Mouse (Mus musculus) splenic B cell, adult 2 months (primary cell): ENCODE data around the gene Inca1.
A peak's percentile ranks its signal among the peaks of the same experiment; 100 is the strongest.

Experiments
- DNase-seq: peaks from one replicate; pipeline ENCODE4 v3.0.0-alpha.2; 2011; ENCODE audit warnings: low read depth, low spot score
- H3K27me3 ChIP-seq: 2 replicates; pipeline ENCODE4 v1.6.1; 2012; ENCODE audit warnings: mild to moderate bottlenecking, low read length, moderate library complexity, mixed read lengths; ENCODE audit not compliant: control insufficient read depth, poor library complexity, insufficient read depth, severe bottlenecking
- H3K36me3 ChIP-seq: 2 replicates; pipeline ENCODE4 v1.6.1; 2012; ENCODE audit warnings: mild to moderate bottlenecking, low read length, moderate library complexity, mixed read lengths; ENCODE audit not compliant: control insufficient read depth, poor library complexity, insufficient read depth, severe bottlenecking

Inca1 gene

GRCm38 (mm10) chr11:70655571-70656455 lies 44.1 kb downstream of the Inca1 start:
- peaks cover 13% of the 10 kb centered on the region for H3K36me3 ChIP-seq
- H3K27me3 ChIP-seq: no peaks in the 10 kb centered on the region
- no peak for DNase-seq

GRCm38 (mm10) chr11:70654923-70655570 lies 44.9 kb downstream of the Inca1 start:
- DNase-seq: peak; percentile 87

GRCm38 (mm10) chr11:70654198-70654922 lies 45.6 kb downstream of the Inca1 start, which contains the start of gene Pfn1:
Pfn1 (minus strand) TSS chr11:70654644.
- H3K27me3 ChIP-seq: no peaks in the 10 kb centered on the region
- peak; percentile 92 for DNase-seq
- peaks cover 14% of the 10 kb centered on the region for H3K36me3 ChIP-seq

More at GRCm38 (mm10) chr11:70654923-70655570, 44.9 kb downstream of the Inca1 start:
- Histone ChIP-seq H3K27me3 (no peaks in the 10 kb centered on the region), H3K36me3 (peaks cover 14% of the 10 kb centered on the region)

DNA sequence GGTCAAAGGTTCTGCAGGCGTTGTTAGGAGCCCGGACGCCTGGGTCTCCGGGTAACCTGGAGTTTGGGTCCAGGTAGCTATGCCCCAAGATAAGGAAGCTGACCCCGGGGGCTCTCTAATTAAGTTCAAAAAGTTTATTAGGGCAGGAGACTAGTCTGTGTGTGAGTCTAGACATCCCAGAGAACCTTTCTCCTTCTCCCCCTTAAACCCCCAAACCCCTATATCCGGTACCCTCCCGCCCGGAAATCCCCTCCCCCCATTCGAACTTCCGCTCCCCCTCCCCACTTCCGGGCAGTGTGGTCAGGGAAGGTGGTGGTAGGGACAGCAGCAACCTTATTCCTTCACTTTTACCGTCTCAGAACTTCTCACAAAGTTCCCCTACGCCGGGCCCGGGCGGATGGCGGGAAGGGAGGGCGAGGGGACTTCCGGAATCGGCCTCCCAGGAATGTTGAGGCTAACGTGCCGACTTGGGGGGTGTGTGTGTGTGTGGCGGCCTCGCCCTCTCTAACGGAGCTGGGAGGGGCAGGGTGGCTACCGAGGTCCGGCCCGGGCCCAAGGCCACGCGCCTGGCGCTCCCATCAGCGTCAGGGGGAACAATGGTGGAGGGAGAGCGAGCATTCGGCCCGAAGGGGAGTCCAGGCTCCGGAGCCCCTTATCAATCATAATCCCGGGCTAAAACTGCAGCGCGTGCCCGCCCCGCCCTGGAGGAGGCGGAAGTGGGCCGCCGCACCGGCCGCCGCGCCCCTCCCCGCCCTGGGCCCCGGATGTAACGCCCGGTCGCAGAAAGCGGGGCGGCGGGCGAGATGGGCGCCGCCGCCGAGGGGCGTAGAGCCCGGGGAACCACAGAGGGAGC lies 46.4 kb downstream of the Inca1 start:
- H3K27me3 ChIP-seq: no peaks in the 10 kb centered on the region
- H3K36me3 ChIP-seq: peaks cover 14% of the 10 kb centered on the region
- DNase-seq: peak; percentile 72

GRCm38 (mm10) chr11:70652884-70653344 lies 47.0 kb downstream of the Inca1 start:
- DNase-seq: no peak
- Histone ChIP-seq H3K36me3 (peaks cover 14% of the 10 kb centered on the region), H3K27me3 (no peaks in the 10 kb centered on the region)

DNA sequence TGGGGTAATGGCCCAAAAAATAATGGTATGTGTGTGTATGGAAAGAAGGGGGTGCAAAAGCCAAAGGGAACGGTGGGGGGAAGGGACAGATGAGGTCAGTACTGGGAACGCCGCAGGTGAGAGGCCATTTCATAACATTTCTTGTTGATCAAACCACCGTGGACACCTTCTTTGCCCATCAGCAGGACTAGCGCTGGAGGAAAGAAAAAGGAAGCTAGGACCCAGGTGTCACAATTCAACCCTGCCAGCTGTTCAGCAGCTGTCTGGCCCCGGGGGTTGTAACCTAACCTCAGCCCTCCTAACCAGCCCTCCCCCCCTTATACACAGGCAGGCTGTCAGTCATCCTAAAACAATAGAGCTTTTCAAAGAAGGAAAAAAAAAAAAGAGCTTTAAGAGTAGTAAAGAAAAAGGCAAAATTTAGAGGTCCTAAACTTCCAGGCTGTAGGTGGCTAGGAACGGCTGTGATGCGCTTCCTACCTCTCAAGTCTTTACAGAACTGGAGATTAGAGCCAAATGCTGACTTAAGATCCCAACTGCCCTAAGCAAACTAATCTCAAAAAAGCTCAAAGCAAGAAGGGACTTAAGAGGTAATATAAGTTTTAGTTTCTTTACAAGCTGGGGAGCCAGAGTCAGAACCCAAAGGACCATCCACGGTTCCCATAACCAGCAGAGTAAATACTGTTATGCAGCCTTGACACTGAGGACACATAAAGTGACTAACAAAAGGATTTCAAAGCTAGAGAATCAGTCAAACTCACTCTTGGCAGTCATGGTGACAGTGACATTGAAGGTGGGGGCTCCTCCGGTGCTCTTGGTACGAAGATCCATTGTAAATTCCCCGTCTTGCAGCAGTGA lies 47.7 kb downstream of the Inca1 start:
- peak; percentile 44 for DNase-seq
- Histone ChIP-seq H3K27me3 (no peaks in the 10 kb centered on the region), H3K36me3 (peaks cover 14% of the 10 kb centered on the region)

- Histone ChIP-seq H3K36me3 (peaks cover 14% of the 10 kb centered on the region), H3K27me3 (no peaks in the 10 kb centered on the region)
- DNase-seq: peak; percentile 52
These were observed 48.6 kb downstream of the Inca1 start for GRCm38 (mm10) chr11:70651391-70651790.

- DNase-seq: peak; percentile 90
- Histone ChIP-seq H3K36me3 (peaks cover 14% of the 10 kb centered on the region), H3K27me3 (no peaks in the 10 kb centered on the region)
These were observed 49.4 kb downstream of the Inca1 start for GRCm38 (mm10) chr11:70650322-70651175.

GRCm38 (mm10) chr11:70649185-70649734 lies 50.7 kb downstream of the Inca1 start:
- Histone ChIP-seq H3K36me3 (peaks cover 18% of the 10 kb centered on the region), H3K27me3 (no peaks in the 10 kb centered on the region)
- DNase-seq: no peak

GRCm38 (mm10) chr11:70648512-70648911 lies 51.4 kb downstream of the Inca1 start:
- no peaks in the 10 kb centered on the region for H3K27me3 ChIP-seq
- peaks cover 19% of the 10 kb centered on the region for H3K36me3 ChIP-seq
- peak; percentile 77 for DNase-seq

DNA sequence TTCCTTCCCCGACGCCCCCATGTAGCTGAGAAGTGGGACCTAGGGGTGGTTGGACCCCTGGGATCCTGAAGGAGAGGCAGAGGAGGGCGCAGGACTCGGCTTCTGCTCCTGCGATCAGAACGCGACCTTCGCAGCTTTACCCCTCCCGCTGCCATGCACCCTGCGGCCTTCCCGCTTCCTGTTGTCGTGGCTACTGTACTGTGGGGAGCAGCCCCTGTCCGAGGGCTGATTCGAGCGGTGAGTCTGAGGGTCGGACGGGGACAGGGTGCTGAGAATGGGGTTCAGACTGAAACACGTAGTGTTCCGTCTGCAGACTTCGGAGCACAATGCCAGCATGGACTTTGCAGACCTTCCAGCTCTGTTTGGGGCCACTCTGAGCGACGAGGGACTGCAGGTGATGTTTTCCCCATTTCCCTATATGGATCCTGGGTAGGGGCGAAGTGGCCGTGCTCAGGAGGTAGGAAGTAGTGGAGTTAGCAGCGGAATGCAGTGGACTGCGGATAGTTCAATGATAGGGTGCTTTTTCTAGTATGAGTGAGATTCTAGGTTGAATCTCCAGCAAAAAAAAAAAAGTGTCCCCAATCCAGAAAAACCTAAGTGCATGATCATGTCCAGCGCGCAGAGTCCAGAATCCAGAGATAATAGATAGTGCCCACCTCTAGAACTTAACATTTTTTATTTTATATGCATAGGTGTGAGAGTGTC lies 52.1 kb downstream of the Inca1 start:
- Histone ChIP-seq H3K27me3 (no peaks in the 10 kb centered on the region), H3K36me3 (peaks cover 19% of the 10 kb centered on the region)
- peak; percentile 40 for DNase-seq
